Mouse (Mus musculus) midbrain, embryonic 11.5 days (tissue): ENCODE data around the gene Tspan31. TPM values are rescaled to one million over a fixed set of nuclear protein-coding genes. Genes with fewer than 3 reads are reported as not detected.

Source experiments
- ATAC-seq: fragments of 200-750 bp; cut with Nextera tagmentation; 2 replicates; pipeline ENCODE4 v1.8.0; 2017; ENCODE audit warnings: moderate TSS enrichment, moderate library complexity; ENCODE audit not compliant: low FRiP score
- DNase-seq: peaks from one replicate; pipeline ENCODE4 v3.0.0; 2015; ENCODE audit warnings: low spot score; ENCODE audit errors: missing footprints
- H3K27ac ChIP-seq: fragments of 300-500 bp; sonication (generic); 2 replicates; pipeline ENCODE4 v1.5.1; 2014; ENCODE audit warnings: low read depth, low read length
- H3K27me3 ChIP-seq: fragments of 300-500 bp; sonication (generic); 2 replicates; pipeline ENCODE4 v1.6.1; 2014; ENCODE audit warnings: mild to moderate bottlenecking, low read length, moderate library complexity, mixed read lengths; ENCODE audit not compliant: control insufficient read depth, insufficient read depth
- H3K36me3 ChIP-seq: fragments of 300-500 bp; sonication (generic); 2 replicates; pipeline ENCODE4 v1.6.1; 2014; ENCODE audit warnings: mild to moderate bottlenecking, low read length, moderate library complexity, mixed read lengths; ENCODE audit not compliant: control insufficient read depth, insufficient read depth
- H3K4me1 ChIP-seq: fragments of 300-500 bp; sonication (generic); 2 replicates; pipeline ENCODE4 v1.6.1; 2014; ENCODE audit warnings: low read length; ENCODE audit not compliant: control insufficient read depth, insufficient read depth
- H3K4me2 ChIP-seq: fragments of 300-500 bp; sonication (generic); 2 replicates; pipeline ENCODE4 v1.6.1; 2014; ENCODE audit warnings: mild to moderate bottlenecking, moderate library complexity
- H3K4me3 ChIP-seq: fragments of 300-500 bp; sonication (generic); 2 replicates; pipeline ENCODE4 v1.5.1; 2014; ENCODE audit warnings: low read depth, low read length
- H3K9ac ChIP-seq: fragments of 300-500 bp; sonication (generic); 2 replicates; pipeline ENCODE4 v1.6.1; 2014; ENCODE audit warnings: low read length
- H3K9me3 ChIP-seq: fragments of 300-500 bp; sonication (generic); 2 replicates; pipeline ENCODE4 v1.6.1; 2016; ENCODE audit warnings: low read length; ENCODE audit not compliant: control insufficient read depth
- WGBS: fragments of 180-500 bp; shearing (Covaris S2); extraction: QIAGEN DNeasy Blood & Tissue Kit; methylation state at CpG from one replicate; pipeline ENCODE4 v1.1.7; 2014; 5-methylcytosine and 5-hydroxymethylcytosine counted together
- polyA plus RNA-seq: library from polyadenylated mRNA; unstranded; fragments of >200 nt; fragmentation: Nextera tagmentation; extraction: Ambion mirVana; gene quantifications from 2 replicates; pipeline ENCODE4 v1.2.1, GENCODE M21; 2014

Tspan31 gene
- polyA plus RNA-seq, 1 experiment from 2014 or later: 98.6 TPM

DNA sequence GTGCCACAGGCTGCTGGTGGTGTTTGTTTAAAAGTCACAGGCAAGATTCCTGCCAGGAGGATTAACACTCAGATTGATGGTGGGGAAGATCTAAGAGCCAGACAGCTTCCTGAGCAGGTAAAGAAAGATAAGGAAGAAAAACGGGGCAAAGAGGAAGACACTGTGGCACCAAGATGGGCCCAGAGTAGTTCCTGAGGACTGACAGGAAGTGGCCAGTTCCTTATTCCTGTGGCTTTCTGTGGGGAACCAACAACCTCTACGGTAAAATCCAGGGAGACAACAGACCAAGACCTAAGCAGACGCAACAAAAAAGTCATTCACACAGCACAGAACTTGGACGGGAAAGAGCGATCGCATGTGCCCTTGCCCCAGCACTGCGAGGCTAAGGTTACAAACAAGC lies 33.6 kb upstream of the Tspan31 start:
- no peaks in the 10 kb centered on the region for H3K36me3 ChIP-seq
- ATAC-seq (no peak), DNase-seq (peak; percentile 41)
- no peaks in the 10 kb centered on the region for H3K4me1 ChIP-seq
- H3K4me2 ChIP-seq: no peak overlapping the region
- no peak overlapping the region for H3K27ac ChIP-seq
- 84% methylated on average over 7 of the region's 7 CpGs for WGBS
- H3K4me3 ChIP-seq: no peak overlapping the region
- no peaks in the 10 kb centered on the region for H3K27me3 ChIP-seq
- no peaks in the 10 kb centered on the region for H3K9me3 ChIP-seq
- no peak overlapping the region for H3K9ac ChIP-seq

DNA sequence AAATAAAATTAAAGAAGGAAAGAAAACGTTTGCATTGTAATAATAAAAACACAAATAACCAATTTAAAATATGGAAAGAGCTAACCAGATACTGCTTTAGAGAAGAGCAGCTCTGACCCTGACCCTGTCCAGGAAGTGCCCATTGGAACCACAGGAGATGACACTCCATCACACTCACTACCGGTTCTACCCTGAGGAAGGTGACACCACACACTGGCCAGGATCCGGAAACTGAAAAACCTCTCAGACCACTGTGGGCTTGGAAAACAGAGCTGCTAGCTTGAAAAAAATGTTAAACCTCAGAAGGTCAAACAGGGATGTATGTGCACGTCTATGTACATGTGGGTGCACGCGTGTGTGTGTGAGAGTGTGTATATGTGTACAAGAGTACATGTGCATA lies 31.1 kb upstream of the Tspan31 start:
- Histone ChIP-seq H3K4me3 (no peak overlapping the region), H3K27me3 (no peaks in the 10 kb centered on the region), H3K9ac (no peak overlapping the region), H3K36me3 (no peaks in the 10 kb centered on the region; the same call in 1 of the 2 replicates), H3K27ac (no peak overlapping the region), H3K4me2 (no peak overlapping the region), H3K4me1 (no peaks in the 10 kb centered on the region), H3K9me3 (no peaks in the 10 kb centered on the region)
- WGBS: 88% methylated on average over 6 of the region's 6 CpGs
- ATAC-seq: no peak
- no peak for DNase-seq

DNA sequence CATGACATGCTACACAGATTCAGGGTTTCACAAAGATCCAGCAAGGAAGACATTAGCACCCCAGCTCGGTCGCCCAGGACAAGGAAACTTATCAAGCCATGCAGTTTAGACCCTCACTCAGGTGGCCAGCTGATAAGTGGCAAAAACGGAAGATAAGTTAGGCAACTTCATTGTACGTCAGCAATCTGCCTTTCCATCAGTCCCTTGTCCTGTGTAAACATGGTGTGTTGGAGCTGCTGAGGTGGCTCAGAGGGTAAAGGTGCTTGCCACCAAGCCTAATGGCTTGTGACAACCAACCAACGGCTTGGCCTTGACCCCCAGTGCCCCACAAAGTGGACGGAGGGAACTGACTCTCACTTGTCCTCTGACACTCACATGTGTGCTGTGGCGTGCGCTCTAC lies 30.4 kb upstream of the Tspan31 start:
- no peaks in the 10 kb centered on the region for H3K4me1 ChIP-seq
- H3K36me3 ChIP-seq: no peaks in the 10 kb centered on the region; the same call in 1 of the 2 replicates
- ATAC-seq (no peak), DNase-seq (no peak)
- no peak overlapping the region for H3K27ac ChIP-seq
- no peaks in the 10 kb centered on the region for H3K27me3 ChIP-seq
- 90% methylated on average over 8 of the region's 8 CpGs for WGBS
- no peak overlapping the region for H3K4me2 ChIP-seq
- no peak overlapping the region for H3K9ac ChIP-seq
- H3K4me3 ChIP-seq: no peak overlapping the region
- no peaks in the 10 kb centered on the region for H3K9me3 ChIP-seq

GRCm38 (mm10) chr10:127099868-127100267 lies 29.8 kb upstream of the Tspan31 start:
- DNase-seq (no peak), ATAC-seq (no peak)
- Histone ChIP-seq H3K36me3 (no peaks in the 10 kb centered on the region; the same call in 1 of the 2 replicates), H3K27ac (no peak overlapping the region), H3K9ac (no peak overlapping the region), H3K4me3 (no peak overlapping the region), H3K27me3 (no peaks in the 10 kb centered on the region), H3K4me2 (no peak overlapping the region), H3K9me3 (no peaks in the 10 kb centered on the region), H3K4me1 (no peaks in the 10 kb centered on the region)
- WGBS: 92% methylated on average over 15 of the region's 15 CpGs

DNA sequence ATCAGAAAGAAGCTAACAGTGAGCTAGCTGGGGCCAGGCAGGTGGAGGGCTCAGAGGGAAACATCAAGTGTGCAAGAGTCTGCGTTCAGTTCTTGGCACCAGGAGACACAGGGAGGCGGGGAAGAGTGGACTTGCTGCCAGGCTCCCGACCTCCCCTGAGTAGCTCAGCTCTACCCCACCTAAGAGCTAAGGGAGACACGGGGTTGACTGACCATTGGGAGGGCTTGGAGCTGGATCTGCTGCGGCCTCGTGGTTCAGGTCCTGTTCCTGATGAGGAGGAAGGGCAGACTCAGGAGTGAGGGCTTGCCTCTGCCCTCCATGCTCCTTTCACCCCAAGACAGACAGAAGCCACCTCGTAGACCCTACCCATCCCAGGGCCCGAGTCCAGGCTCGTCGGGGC lies 29.1 kb upstream of the Tspan31 start:
- H3K27ac ChIP-seq: no peak overlapping the region
- H3K9me3 ChIP-seq: no peaks in the 10 kb centered on the region
- ATAC-seq (no peak), DNase-seq (no peak)
- no peaks in the 10 kb centered on the region; the same call in 1 of the 2 replicates for H3K36me3 ChIP-seq
- H3K27me3 ChIP-seq: no peaks in the 10 kb centered on the region
- no peak overlapping the region for H3K4me2 ChIP-seq
- H3K4me1 ChIP-seq: no peaks in the 10 kb centered on the region
- WGBS: 94% methylated on average over 10 of the region's 10 CpGs
- H3K4me3 ChIP-seq: no peak overlapping the region
- H3K9ac ChIP-seq: no peak overlapping the region

GRCm38 (mm10) chr10:127098514-127098913 lies 28.4 kb upstream of the Tspan31 start:
- Histone ChIP-seq H3K27me3 (no peaks in the 10 kb centered on the region), H3K4me2 (no peak overlapping the region)

GRCm38 (mm10) chr10:127094382-127094802 lies 24.3 kb upstream of the Tspan31 start:
- Histone ChIP-seq H3K9me3 (no peaks in the 10 kb centered on the region), H3K36me3 (no peaks in the 10 kb centered on the region; the same call in 1 of the 2 replicates), H3K4me3 (no peak overlapping the region), H3K4me1 (peaks cover 8% of the 10 kb centered on the region), H3K27me3 (peaks cover 34% of the 10 kb centered on the region), H3K27ac (no peak overlapping the region), H3K4me2 (no peak overlapping the region), H3K9ac (no peak overlapping the region)
- DNase-seq (no peak), ATAC-seq (no peak)
- WGBS: 69% methylated on average over 7 of the region's 7 CpGs

More at GRCm38 (mm10) chr10:127098514-127098913, 28.4 kb upstream of the Tspan31 start:
- H3K27ac ChIP-seq: no peak overlapping the region
- no peak for ATAC-seq
- no peak overlapping the region for H3K4me3 ChIP-seq
- WGBS: 78% methylated on average over 20 of the region's 20 CpGs
- no peaks in the 10 kb centered on the region; the same call in 1 of the 2 replicates for H3K36me3 ChIP-seq
- no peak overlapping the region for H3K9ac ChIP-seq
- H3K4me1 ChIP-seq: no peaks in the 10 kb centered on the region
- no peaks in the 10 kb centered on the region for H3K9me3 ChIP-seq
- DNase-seq: no peak

DNA sequence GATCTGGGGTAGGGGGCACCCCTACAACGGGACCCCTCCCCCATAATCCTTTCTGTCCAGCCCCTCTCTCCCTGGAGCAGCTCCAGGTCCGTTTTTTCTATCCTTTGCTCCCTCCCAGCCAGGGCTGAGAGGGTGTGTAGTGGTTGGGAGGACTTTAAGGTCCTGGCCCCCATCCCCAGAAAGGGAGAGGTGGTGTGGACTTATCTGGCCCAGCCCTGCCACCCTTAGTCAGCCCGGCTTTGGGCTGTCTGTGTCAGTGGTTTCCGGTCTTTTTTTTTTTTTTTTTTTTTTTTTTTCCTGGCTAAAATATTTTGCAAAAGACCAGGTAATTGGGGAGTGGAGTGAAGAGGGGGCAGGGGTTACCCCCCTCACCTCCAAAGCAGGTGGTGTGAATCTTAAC lies 22.7 kb upstream of the Tspan31 start:
- Histone ChIP-seq H3K4me2 (no peak overlapping the region), H3K4me1 (peaks cover 8% of the 10 kb centered on the region), H3K9me3 (no peaks in the 10 kb centered on the region), H3K27me3 (peaks cover 40% of the 10 kb centered on the region), H3K9ac (no peak overlapping the region), H3K4me3 (no peak overlapping the region), H3K36me3 (no peaks in the 10 kb centered on the region; the same call in 1 of the 2 replicates), H3K27ac (no peak overlapping the region)
- no peak for ATAC-seq
- DNase-seq: no peak
- 49% methylated on average over 4 of the region's 4 CpGs for WGBS

- Histone ChIP-seq H3K4me2 (peak overlapping the region; percentile 23), H3K27me3 (peaks cover 40% of the 10 kb centered on the region)
These were observed 21.7 kb upstream of the Tspan31 start for GRCm38 (mm10) chr10:127091507-127092396.

More at GRCm38 (mm10) chr10:127091507-127092396, 21.7 kb upstream of the Tspan31 start:
- no peak overlapping the region for H3K9ac ChIP-seq
- H3K4me3 ChIP-seq: 0 out of 2 replicates have a peak overlapping the region, but pooled peaks have one; percentile 13
- 8% methylated on average over 50 of the region's 51 CpGs for WGBS
- H3K9me3 ChIP-seq: no peaks in the 10 kb centered on the region
- H3K27ac ChIP-seq: no peak overlapping the region
- H3K36me3 ChIP-seq: no peaks in the 10 kb centered on the region; the same call in 1 of the 2 replicates
- DNase-seq (no peak), ATAC-seq (peak; percentile 23; the same call in 1 of the 2 replicates)
- H3K4me1 ChIP-seq: peaks cover 8% of the 10 kb centered on the region
